Mouse (Mus musculus) embryonic facial prominence, embryonic 11.5 days (tissue): ENCODE measurements at regions not wholly inside any gene's neighbourhood (a gene's known extent, or its start where the extent isn't known, plus 50 kb on each side); places are given as distances from the start of the nearest gene placed in this dataset.

Source experiments
- ATAC-seq: fragments of 200-750 bp; cut with Nextera tagmentation; replicated peaks from 2 replicates; pipeline ENCODE4 v1.8.0; 2017; ENCODE audit warnings: low read depth; ENCODE audit not compliant: insufficient number of reproducible peaks, low FRiP score, low TSS enrichment
- DNase-seq: peaks from one replicate; pipeline ENCODE4 v3.0.0-alpha.2; 2015; ENCODE audit warnings: low spot score
- H3K27ac ChIP-seq: fragments of 300-500 bp; sonication (generic); replicated peaks from 2 replicates; pipeline ENCODE4 v1.5.1; 2014; ENCODE audit warnings: mild to moderate bottlenecking, low read depth, low read length, control low read depth
- H3K27me3 ChIP-seq: fragments of 300-500 bp; sonication (generic); 2 replicates; pipeline ENCODE4 v1.6.1; 2014; ENCODE audit warnings: mild to moderate bottlenecking, low read length, moderate library complexity, mixed read lengths; ENCODE audit not compliant: control insufficient read depth, insufficient read depth
- H3K36me3 ChIP-seq: fragments of 300-500 bp; sonication (generic); replicated peaks from 2 replicates; pipeline ENCODE4 v1.6.1; 2014; ENCODE audit warnings: low read depth, mild to moderate bottlenecking, low read length, moderate library complexity, mixed read lengths; ENCODE audit not compliant: control insufficient read depth, insufficient read depth
- H3K4me1 ChIP-seq: fragments of 300-500 bp; sonication (generic); 2 replicates; pipeline ENCODE4 v1.6.1; 2014; ENCODE audit warnings: low read length, mixed read lengths; ENCODE audit not compliant: control insufficient read depth, insufficient read depth
- H3K4me2 ChIP-seq: fragments of 300-500 bp; sonication (generic); 2 replicates; pipeline ENCODE4 v1.6.1; 2014; ENCODE audit warnings: low read depth, mild to moderate bottlenecking, control low read depth, low read length, moderate library complexity
- H3K4me3 ChIP-seq: fragments of 300-500 bp; sonication (generic); 2 replicates; pipeline ENCODE4 v1.5.1; 2014; ENCODE audit warnings: low read depth, low read length, control low read depth
- H3K9ac ChIP-seq: fragments of 300-500 bp; sonication (generic); replicated peaks from 2 replicates; pipeline ENCODE4 v1.6.1; 2014; ENCODE audit warnings: mild to moderate bottlenecking, control low read depth, low read length
- H3K9me3 ChIP-seq: fragments of 300-500 bp; sonication (generic); replicated peaks from 2 replicates; pipeline ENCODE4 v1.6.1; 2016; ENCODE audit warnings: mild to moderate bottlenecking, low read length, inconsistent platforms, mixed read lengths; ENCODE audit not compliant: control insufficient read depth
- WGBS: fragments of 180-500 bp; shearing (Covaris S2); extraction: QIAGEN DNeasy Blood & Tissue Kit; methylation state at CpG from one replicate; pipeline ENCODE4 v1.1.7; 2014; 5-methylcytosine and 5-hydroxymethylcytosine counted together

GRCm38 (mm10) chr14:46659365-46659764 is 101.0 kb upstream of the Cdkn3 start:
- Histone ChIP-seq H3K36me3 (no peaks in the 10 kb centered on the region), H3K9me3 (no peaks in the 10 kb centered on the region), H3K9ac (no peak overlapping the region), H3K4me1 (peaks cover 4% of the 10 kb centered on the region), H3K27me3 (no peaks in the 10 kb centered on the region; the same call in 1 of the 2 replicates), H3K4me2 (no peak overlapping the region), H3K4me3 (no peak overlapping the region), H3K27ac (no peak overlapping the region)
- 30% methylated on average over 4 of the region's 4 CpGs for whole genome bisulfite sequencing
- ATAC-seq (no peak), DNase-seq (peak; percentile 40)

DNA sequence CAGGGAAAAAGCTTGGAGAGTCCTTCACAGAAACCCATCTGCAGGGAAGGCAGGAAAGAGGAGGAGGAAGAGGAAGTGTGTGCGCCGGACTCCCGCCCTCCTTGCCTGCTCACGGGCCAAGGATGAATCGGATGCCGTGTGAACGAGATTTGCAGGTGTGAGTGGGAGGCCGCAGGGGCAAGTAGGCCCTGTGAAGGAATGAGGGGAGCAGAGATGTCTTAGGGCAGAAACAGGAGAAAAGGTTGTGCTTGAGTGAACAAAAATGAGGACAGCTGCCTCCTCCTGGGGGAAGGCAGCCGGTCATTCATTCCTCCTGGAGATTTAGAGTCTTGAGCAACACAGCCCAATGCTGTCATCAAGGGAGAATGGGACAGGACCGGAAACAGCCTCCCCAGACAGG is 104.1 kb upstream of the Cdkn3 start:
- Histone ChIP-seq H3K4me1 (no peaks in the 10 kb centered on the region), H3K4me2 (no peak overlapping the region), H3K27ac (no peak overlapping the region), H3K4me3 (no peak overlapping the region), H3K9ac (no peak overlapping the region), H3K36me3 (no peaks in the 10 kb centered on the region), H3K27me3 (no peaks in the 10 kb centered on the region; the same call in 1 of the 2 replicates), H3K9me3 (no peaks in the 10 kb centered on the region)
- no peak for DNase-seq
- 85% methylated on average over 10 of the region's 10 CpGs for WGBS
- ATAC-seq, result no peak

- H3K4me2 ChIP-seq, result no peak overlapping the region
- no peaks in the 10 kb centered on the region for H3K36me3 ChIP-seq
- no peak overlapping the region for H3K4me3 ChIP-seq
- H3K9ac ChIP-seq, result no peak overlapping the region
- H3K9me3 ChIP-seq, result no peaks in the 10 kb centered on the region
- WGBS, result 65% methylated on average over 12 of the region's 12 CpGs
- no peak for ATAC-seq
- no peak overlapping the region for H3K27ac ChIP-seq
- no peaks in the 10 kb centered on the region for H3K4me1 ChIP-seq
- no peaks in the 10 kb centered on the region for H3K27me3 ChIP-seq
- no peak for DNase-seq
These were observed 112.9 kb upstream of the Cdkn3 start for GRCm38 (mm10) chr14:46647319-46647974.

GRCm38 (mm10) chr14:46646673-46647318 is 113.5 kb upstream of the Cdkn3 start:
- H3K9me3 ChIP-seq, result no peaks in the 10 kb centered on the region
- DNase-seq (no peak), ATAC-seq (no peak)
- H3K4me3 ChIP-seq, result no peak overlapping the region
- H3K27ac ChIP-seq, result no peak overlapping the region
- H3K4me2 ChIP-seq, result no peak overlapping the region
- H3K36me3 ChIP-seq, result no peaks in the 10 kb centered on the region
- H3K9ac ChIP-seq, result no peak overlapping the region
- 80% methylated on average over 14 of the region's 14 CpGs for WGBS
- no peaks in the 10 kb centered on the region for H3K4me1 ChIP-seq
- H3K27me3 ChIP-seq, result no peaks in the 10 kb centered on the region

- DNase-seq (no peak), ATAC-seq (no peak)
- H3K4me3 ChIP-seq, result no peak overlapping the region
- H3K4me1 ChIP-seq, result no peaks in the 10 kb centered on the region
- H3K27ac ChIP-seq, result no peak overlapping the region
- H3K27me3 ChIP-seq, result no peaks in the 10 kb centered on the region
- no peak overlapping the region for H3K9ac ChIP-seq
- 14% methylated on average over 8 of the region's 8 CpGs for WGBS
- H3K36me3 ChIP-seq, result no peaks in the 10 kb centered on the region
- no peaks in the 10 kb centered on the region for H3K9me3 ChIP-seq
- no peak overlapping the region for H3K4me2 ChIP-seq
These were observed 121.1 kb upstream of the Cdkn3 start for GRCm38 (mm10) chr14:46639116-46639826.

- 84% methylated on average over 6 of the region's 6 CpGs for WGBS
- H3K4me3 ChIP-seq, result no peak overlapping the region
- no peaks in the 10 kb centered on the region for H3K27me3 ChIP-seq
- H3K9ac ChIP-seq, result no peak overlapping the region
- no peak overlapping the region for H3K27ac ChIP-seq
- H3K36me3 ChIP-seq, result no peaks in the 10 kb centered on the region
- no peaks in the 10 kb centered on the region for H3K9me3 ChIP-seq
- H3K4me1 ChIP-seq, result no peaks in the 10 kb centered on the region
- DNase-seq (no peak), ATAC-seq (no peak)
- H3K4me2 ChIP-seq, result no peak overlapping the region
These were observed 121.8 kb upstream of the Cdkn3 start for GRCm38 (mm10) chr14:46638516-46638915.

GRCm38 (mm10) chr14:46637240-46637639 is 123.1 kb upstream of the Cdkn3 start:
- 86% methylated on average over 5 of the region's 5 CpGs for WGBS
- no peak overlapping the region for H3K4me2 ChIP-seq
- H3K9ac ChIP-seq, result no peak overlapping the region
- no peaks in the 10 kb centered on the region for H3K9me3 ChIP-seq
- H3K36me3 ChIP-seq, result no peaks in the 10 kb centered on the region
- no peak overlapping the region for H3K4me3 ChIP-seq
- no peaks in the 10 kb centered on the region for H3K27me3 ChIP-seq
- DNase-seq (no peak), ATAC-seq (no peak)
- H3K27ac ChIP-seq, result no peak overlapping the region
- no peaks in the 10 kb centered on the region for H3K4me1 ChIP-seq

GRCm38 (mm10) chr14:46636364-46636763 is 124.0 kb upstream of the Cdkn3 start:
- H3K4me3 ChIP-seq, result no peak overlapping the region
- H3K4me1 ChIP-seq, result no peaks in the 10 kb centered on the region
- no peak for DNase-seq
- no peaks in the 10 kb centered on the region for H3K9me3 ChIP-seq
- H3K27me3 ChIP-seq, result no peaks in the 10 kb centered on the region
- no peak overlapping the region for H3K27ac ChIP-seq
- H3K4me2 ChIP-seq, result no peak overlapping the region
- no peak for ATAC-seq
- H3K36me3 ChIP-seq, result no peaks in the 10 kb centered on the region
- 88% methylated on average over 6 of the region's 6 CpGs for WGBS
- H3K9ac ChIP-seq, result no peak overlapping the region
